Mouse (Mus musculus): ENCODE results near the gene Hapln4. TPM values are rescaled to one million over a fixed set of nuclear protein-coding genes. Genes with fewer than 3 reads are reported as not detected.
"Not testable (repeated sequence)": the region's sequence is repeated elsewhere in the genome, so short reads cannot be mapped to it uniquely, and the experiment has no call there.

The Hapln4 gene
- polyA plus RNA-seq, 1 experiment from 2014 or later, result 0.02 TPM

DNA sequence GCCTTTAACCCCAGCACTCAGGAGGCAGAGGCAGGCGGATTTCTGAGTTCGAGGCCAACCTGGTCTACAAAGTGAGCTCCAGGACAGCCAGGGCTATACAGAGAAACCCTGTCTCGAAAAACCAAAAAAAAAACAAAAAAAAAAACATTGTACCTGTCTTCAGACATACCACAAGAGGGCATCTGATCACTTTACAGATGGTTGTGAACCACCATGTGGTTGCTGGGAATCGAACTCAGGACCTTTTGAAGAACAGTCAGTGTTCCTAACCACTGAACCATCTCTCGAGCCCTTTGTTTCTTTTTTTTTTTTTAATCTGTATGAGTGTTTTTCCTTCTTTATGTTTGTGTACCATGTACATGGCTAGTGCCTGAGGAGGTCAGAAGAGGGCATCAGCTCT, 32.8 kb upstream of the Hapln4 start:
- not testable (repeated sequence) for H3K4me3 ChIP-seq (ENCODE audit: low read depth, low read length); H3K27me3 ChIP-seq (ENCODE audit: insufficient read depth, low read length); H3K27ac ChIP-seq (ENCODE audit: low read depth); ATAC-seq; H3K4me2 ChIP-seq (ENCODE audit: low read depth, low read length); H3K9ac ChIP-seq (replicated peaks); DNase-seq; H3K4me1 ChIP-seq (ENCODE audit: insufficient read depth); H3K9me3 ChIP-seq (ENCODE audit: low read length)
- peaks cover 23% of the 10 kb centered on the region for H3K36me3 ChIP-seq (replicated peaks; ENCODE audit: insufficient read depth, low read length)
- peak; percentile 19; the same call in 1 of the 2 replicates for TF ChIP-seq CTCF (IDR thresholded peaks at IDR 0.05; ENCODE audit: low read depth)
- WGBS (ENCODE audit: insufficient replicate concordance), result 89% methylated on average over 5 of the region's 5 CpGs

GRCm38 (mm10) chr8:70057721-70058120, 25.5 kb upstream of the Hapln4 start:
- DNase-seq, result no peak
- Histone ChIP-seq H3K9me3 (ENCODE audit: low read length) (no peaks in the 10 kb centered on the region), H3K4me2 (ENCODE audit: low read depth, low read length) (no peak overlapping the region), H3K27ac (ENCODE audit: low read depth) (no peak overlapping the region), H3K4me3 (ENCODE audit: low read depth, low read length) (no peak overlapping the region), H3K36me3 (replicated peaks; ENCODE audit: insufficient read depth, low read length) (peaks cover 65% of the 10 kb centered on the region), H3K27me3 (ENCODE audit: insufficient read depth, low read length) (no peaks in the 10 kb centered on the region), H3K9ac (replicated peaks) (no peak overlapping the region), H3K4me1 (ENCODE audit: insufficient read depth) (no peaks in the 10 kb centered on the region)
- WGBS (ENCODE audit: insufficient replicate concordance), result 83% methylated on average over 1 of the region's 1 CpGs
- TF ChIP-seq EP300 (IDR thresholded peaks at IDR 0.05; ENCODE audit: low read depth) (no peak), CTCF (IDR thresholded peaks at IDR 0.05; ENCODE audit: low read depth) (no peak)
- no peak for ATAC-seq

GRCm38 (mm10) chr8:70071836-70072440, 11.3 kb upstream of the Hapln4 start:
- Histone ChIP-seq H3K27ac (ENCODE audit: low read depth) (peak overlapping the region; percentile 79), H3K27me3 (ENCODE audit: insufficient read depth, low read length) (no peaks in the 10 kb centered on the region), H3K9me3 (ENCODE audit: low read length) (no peaks in the 10 kb centered on the region), H3K9ac (replicated peaks) (peak overlapping the region; percentile 8; the same call in 1 of the 2 replicates), H3K4me3 (ENCODE audit: low read depth, low read length) (no peak overlapping the region), H3K4me2 (ENCODE audit: low read depth, low read length) (peak overlapping the region; percentile 68; the same call in 1 of the 2 replicates), H3K36me3 (replicated peaks; ENCODE audit: insufficient read depth, low read length) (peaks cover 27% of the 10 kb centered on the region), H3K4me1 (ENCODE audit: insufficient read depth) (peaks cover 18% of the 10 kb centered on the region)
- 73% methylated on average over 2 of the region's 2 CpGs for WGBS (ENCODE audit: insufficient replicate concordance)
- DNase-seq (peak; percentile 20), ATAC-seq (peak; percentile 59)
- no peak for TF ChIP-seq CTCF (IDR thresholded peaks at IDR 0.05; ENCODE audit: low read depth)
- TF ChIP-seq EP300 (IDR thresholded peaks at IDR 0.05; ENCODE audit: low read depth), result no peak

GRCm38 (mm10) chr8:70072441-70073069, 10.7 kb upstream of the Hapln4 start, which contains the start of gene Tm6sf2:
TSS of gene Tm6sf2 (plus strand) at chr8:70072924.
- DNase-seq (peak; percentile 84), ATAC-seq (peak; percentile 90)
- H3K4me2 ChIP-seq (ENCODE audit: low read depth, low read length), result peak within 1 kb of the TSS; percentile 68
- H3K27me3 ChIP-seq (ENCODE audit: insufficient read depth, low read length), result no peaks in the 10 kb centered on the region
- H3K4me1 ChIP-seq (ENCODE audit: insufficient read depth), result peaks cover 18% of the 10 kb centered on the region
- 12% methylated on average over 16 of the region's 27 CpGs for WGBS (ENCODE audit: insufficient replicate concordance)
- peaks cover 24% of the 10 kb centered on the region for H3K36me3 ChIP-seq (replicated peaks; ENCODE audit: insufficient read depth, low read length)
- peak within 1 kb of the TSS; percentile 46 for H3K9ac ChIP-seq (replicated peaks)
- no peaks in the 10 kb centered on the region for H3K9me3 ChIP-seq (ENCODE audit: low read length)
- TF ChIP-seq EP300 (IDR thresholded peaks at IDR 0.05; ENCODE audit: low read depth) (no peak), CTCF (IDR thresholded peaks at IDR 0.05; ENCODE audit: low read depth) (no peak)
- peak within 1 kb of the TSS; percentile 79 for H3K27ac ChIP-seq (ENCODE audit: low read depth)
- peak within 1 kb of the TSS; percentile 26 for H3K4me3 ChIP-seq (ENCODE audit: low read depth, low read length)

DNA sequence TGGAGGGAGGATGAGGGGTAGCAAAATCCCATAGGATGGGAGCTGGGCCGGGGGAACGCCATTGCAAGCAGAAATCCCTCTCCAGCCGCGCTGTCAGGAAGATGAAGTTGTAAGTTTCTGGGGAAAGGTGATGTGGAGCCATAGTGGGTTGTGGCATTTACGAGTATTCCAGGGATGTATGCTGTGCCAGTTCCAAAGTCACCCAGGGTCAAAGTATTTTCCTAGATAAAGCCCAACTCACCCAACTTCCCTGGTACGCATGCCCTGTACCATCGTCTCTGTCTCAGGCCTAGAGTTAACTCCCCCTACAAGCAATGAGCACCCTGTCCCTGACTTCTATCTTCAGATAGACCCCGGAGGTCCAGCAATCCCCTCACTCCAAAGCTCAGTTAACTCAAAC, 10.1 kb upstream of the Hapln4 start:
- no peak for TF ChIP-seq EP300 (IDR thresholded peaks at IDR 0.05; ENCODE audit: low read depth)
- no peak for TF ChIP-seq CTCF (IDR thresholded peaks at IDR 0.05; ENCODE audit: low read depth)
- ATAC-seq, result no peak
- peaks cover 18% of the 10 kb centered on the region for H3K4me1 ChIP-seq (ENCODE audit: insufficient read depth)
- H3K4me3 ChIP-seq (ENCODE audit: low read depth, low read length), result peak overlapping the region; percentile 26
- no peaks in the 10 kb centered on the region for H3K9me3 ChIP-seq (ENCODE audit: low read length)
- 56% methylated on average over 8 of the region's 8 CpGs for WGBS (ENCODE audit: insufficient replicate concordance)
- no peaks in the 10 kb centered on the region for H3K27me3 ChIP-seq (ENCODE audit: insufficient read depth, low read length)
- peak overlapping the region; percentile 69 for H3K27ac ChIP-seq (ENCODE audit: low read depth)
- peak overlapping the region; percentile 68 for H3K4me2 ChIP-seq (ENCODE audit: low read depth, low read length)
- peaks cover 20% of the 10 kb centered on the region; the same call in 1 of the 2 replicates for H3K36me3 ChIP-seq (replicated peaks; ENCODE audit: insufficient read depth, low read length)
- peak overlapping the region; percentile 46; the same call in 1 of the 2 replicates for H3K9ac ChIP-seq (replicated peaks)
- no peak for DNase-seq

DNA sequence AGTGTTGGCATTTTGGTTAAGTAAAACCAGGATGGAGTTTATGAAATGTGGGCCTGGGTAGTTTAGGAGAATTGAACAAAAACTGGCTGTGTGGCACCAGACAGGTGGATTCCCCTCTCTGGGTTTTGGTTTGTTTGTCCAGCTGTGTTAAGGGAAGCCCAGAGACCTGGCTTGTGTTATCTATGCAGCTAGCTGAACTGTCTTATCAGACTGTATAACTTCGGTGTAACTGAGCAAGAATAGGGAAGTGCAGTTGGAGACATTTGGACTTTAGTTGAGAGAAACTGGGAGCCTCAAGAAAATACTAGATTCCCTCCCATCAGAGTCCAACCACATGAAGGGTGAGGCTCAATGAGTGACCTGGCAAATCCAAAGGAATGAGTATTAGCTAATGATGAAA, 9.6 kb upstream of the Hapln4 start:
- peak overlapping the region; percentile 68; the same call in 1 of the 2 replicates for H3K4me2 ChIP-seq (ENCODE audit: low read depth, low read length)
- H3K9ac ChIP-seq (replicated peaks), result peak overlapping the region; percentile 46; the same call in 1 of the 2 replicates
- no peaks in the 10 kb centered on the region for H3K27me3 ChIP-seq (ENCODE audit: insufficient read depth, low read length)
- peak overlapping the region; percentile 26; the same call in 1 of the 2 replicates for H3K4me3 ChIP-seq (ENCODE audit: low read depth, low read length)
- H3K27ac ChIP-seq (ENCODE audit: low read depth), result no peak overlapping the region
- no peaks in the 10 kb centered on the region for H3K9me3 ChIP-seq (ENCODE audit: low read length)
- peaks cover 18% of the 10 kb centered on the region for H3K4me1 ChIP-seq (ENCODE audit: insufficient read depth)
- peaks cover 14% of the 10 kb centered on the region; the same call in 1 of the 2 replicates for H3K36me3 ChIP-seq (replicated peaks; ENCODE audit: insufficient read depth, low read length)
- DNase-seq, result no peak
- WGBS (ENCODE audit: insufficient replicate concordance), result 13% methylated on average over 1 of the region's 1 CpGs
- no peak for ATAC-seq
- TF ChIP-seq EP300 (IDR thresholded peaks at IDR 0.05; ENCODE audit: low read depth), result no peak
- TF ChIP-seq CTCF (IDR thresholded peaks at IDR 0.05; ENCODE audit: low read depth), result no peak

Data from liver, postnatal 0 days (tissue).